Mouse (Mus musculus): ENCODE measurements around the gene Magi1. TPM values are rescaled to one million over a fixed set of nuclear protein-coding genes. Genes with fewer than 3 reads are reported as not detected.

The Magi1 gene
- polyA plus RNA-seq, 1 experiment from 2014 or later = 10.9 TPM

- 61% methylated on average over 11 of the region's 11 CpGs for WGBS
- Histone ChIP-seq H3K36me3 (ENCODE audit: control insufficient read depth, insufficient read depth, low read length) (no peaks in the 10 kb centered on the region), H3K4me2 (replicated peaks; ENCODE audit: low read depth, low read length) (no peak overlapping the region), H3K4me3 (ENCODE audit: low read length) (no peak overlapping the region), H3K27ac (ENCODE audit: low read depth, low read length) (no peak overlapping the region), H3K4me1 (ENCODE audit: control insufficient read depth, insufficient read depth, low read length) (0 out of 2 replicates have a peak, but pooled peaks cover 5% of the 10 kb centered on the region), H3K9me3 (ENCODE audit: control insufficient read depth, low read length) (no peaks in the 10 kb centered on the region), H3K27me3 (ENCODE audit: control insufficient read depth, insufficient read depth, low read length) (no peaks in the 10 kb centered on the region), H3K9ac (ENCODE audit: low read depth, low read length) (no peak overlapping the region)
- ATAC-seq (ENCODE audit: low FRiP score, low TSS enrichment) = no peak
Observed at GRCm38 (mm10) chr6:94107401-94108107, 176.2 kb downstream of the Magi1 start.

- Histone ChIP-seq H3K9ac (ENCODE audit: low read depth, low read length) (no peak overlapping the region), H3K4me2 (replicated peaks; ENCODE audit: low read depth, low read length) (no peak overlapping the region), H3K4me1 (ENCODE audit: control insufficient read depth, insufficient read depth, low read length) (0 out of 2 replicates have a peak, but pooled peaks cover 5% of the 10 kb centered on the region), H3K36me3 (ENCODE audit: control insufficient read depth, insufficient read depth, low read length) (no peaks in the 10 kb centered on the region), H3K9me3 (ENCODE audit: control insufficient read depth, low read length) (no peaks in the 10 kb centered on the region), H3K27me3 (ENCODE audit: control insufficient read depth, insufficient read depth, low read length) (no peaks in the 10 kb centered on the region), H3K4me3 (ENCODE audit: low read length) (no peak overlapping the region), H3K27ac (ENCODE audit: low read depth, low read length) (no peak overlapping the region)
- ATAC-seq (ENCODE audit: low FRiP score, low TSS enrichment) = no peak
- 78% methylated on average over 3 of the region's 3 CpGs for WGBS
Observed at GRCm38 (mm10) chr6:94103581-94103980, 180.1 kb downstream of the Magi1 start.

DNA sequence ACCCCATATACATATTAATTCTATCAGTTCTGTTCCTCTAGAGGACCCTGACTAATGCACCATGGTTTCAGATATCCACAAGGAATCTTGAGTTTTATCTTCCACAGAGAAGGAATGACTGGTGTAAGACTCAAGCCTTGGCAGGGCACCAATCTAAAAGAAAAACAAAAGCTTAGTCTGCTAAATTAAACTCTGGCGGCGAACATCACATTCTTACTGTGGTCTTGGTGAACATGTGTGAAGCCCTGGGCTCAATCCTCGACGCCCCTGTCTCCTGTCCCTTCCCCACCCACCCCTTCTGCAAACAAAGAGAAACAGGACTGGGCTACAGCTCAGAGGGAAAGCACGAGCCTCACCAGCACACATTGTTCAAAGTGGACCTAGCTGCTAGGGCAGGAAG lies 182.5 kb downstream of the Magi1 start:
- H3K36me3 ChIP-seq (ENCODE audit: control insufficient read depth, insufficient read depth, low read length) = no peaks in the 10 kb centered on the region
- H3K9me3 ChIP-seq (ENCODE audit: control insufficient read depth, low read length) = no peaks in the 10 kb centered on the region
- no peak overlapping the region for H3K27ac ChIP-seq (ENCODE audit: low read depth, low read length)
- 54% methylated on average over 5 of the region's 5 CpGs for WGBS
- peaks cover under 1% of the 10 kb centered on the region; the same call in 1 of the 2 replicates for H3K4me1 ChIP-seq (ENCODE audit: control insufficient read depth, insufficient read depth, low read length)
- H3K4me3 ChIP-seq (ENCODE audit: low read length) = no peak overlapping the region
- H3K27me3 ChIP-seq (ENCODE audit: control insufficient read depth, insufficient read depth, low read length) = no peaks in the 10 kb centered on the region
- no peak overlapping the region for H3K4me2 ChIP-seq (replicated peaks; ENCODE audit: low read depth, low read length)
- H3K9ac ChIP-seq (ENCODE audit: low read depth, low read length) = no peak overlapping the region
- ATAC-seq (ENCODE audit: low FRiP score, low TSS enrichment) = no peak

DNA sequence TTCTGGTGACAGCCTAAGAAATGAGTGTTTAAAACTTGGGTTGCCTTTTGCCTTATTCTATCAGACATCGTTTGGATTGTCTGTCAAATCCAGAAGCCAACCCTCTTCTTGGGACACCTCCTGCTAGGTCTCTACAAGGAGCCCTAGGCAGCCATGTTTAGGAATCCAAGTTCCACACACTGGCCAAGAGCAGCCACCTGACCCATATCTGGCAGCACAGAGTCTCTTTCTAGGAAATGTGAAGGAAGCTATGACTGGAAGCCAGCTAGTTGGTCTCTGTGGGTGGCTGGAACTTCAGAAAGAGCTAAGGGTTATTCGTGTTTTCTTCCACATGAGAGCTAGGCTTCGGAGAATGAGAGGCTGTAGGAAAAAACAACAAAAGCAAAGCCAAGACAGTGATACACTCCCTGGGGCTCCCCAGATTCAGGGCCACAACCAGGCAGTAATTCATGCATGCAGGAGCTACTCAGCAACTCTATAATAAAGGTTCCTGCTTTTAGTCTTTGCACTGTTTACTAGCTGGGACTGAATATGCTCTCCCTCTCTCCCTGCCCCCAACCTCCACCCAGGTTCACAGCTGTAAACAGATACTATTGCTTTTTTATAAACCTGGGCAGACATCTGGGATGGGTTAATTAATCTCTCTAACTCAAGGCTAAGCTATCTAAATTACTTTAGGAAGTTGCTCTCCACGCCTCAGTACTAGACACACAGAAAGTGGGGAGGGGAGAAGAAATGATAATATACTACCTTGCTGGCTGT lies 188.6 kb downstream of the Magi1 start:
- Histone ChIP-seq H3K36me3 (ENCODE audit: control insufficient read depth, insufficient read depth, low read length) (no peaks in the 10 kb centered on the region), H3K4me2 (replicated peaks; ENCODE audit: low read depth, low read length) (no peak overlapping the region; the same call in 1 of the 2 replicates), H3K4me1 (ENCODE audit: control insufficient read depth, insufficient read depth, low read length) (peaks cover 16% of the 10 kb centered on the region), H3K4me3 (ENCODE audit: low read length) (no peak overlapping the region), H3K27me3 (ENCODE audit: control insufficient read depth, insufficient read depth, low read length) (no peaks in the 10 kb centered on the region), H3K9ac (ENCODE audit: low read depth, low read length) (no peak overlapping the region), H3K9me3 (ENCODE audit: control insufficient read depth, low read length) (no peaks in the 10 kb centered on the region), H3K27ac (ENCODE audit: low read depth, low read length) (no peak overlapping the region; the same call in 1 of the 2 replicates)
- WGBS = 32% methylated on average over 4 of the region's 4 CpGs
- peak; percentile 83 for ATAC-seq (ENCODE audit: low FRiP score, low TSS enrichment)

- no peaks in the 10 kb centered on the region for H3K9me3 ChIP-seq (ENCODE audit: control insufficient read depth, low read length)
- peaks cover 16% of the 10 kb centered on the region for H3K4me1 ChIP-seq (ENCODE audit: control insufficient read depth, insufficient read depth, low read length)
- H3K4me3 ChIP-seq (ENCODE audit: low read length) = no peak overlapping the region
- no peak overlapping the region for H3K4me2 ChIP-seq (replicated peaks; ENCODE audit: low read depth, low read length)
- 53% methylated on average over 8 of the region's 8 CpGs for WGBS
- H3K27ac ChIP-seq (ENCODE audit: low read depth, low read length) = no peak overlapping the region
- ATAC-seq (ENCODE audit: low FRiP score, low TSS enrichment) = no peak
- H3K27me3 ChIP-seq (ENCODE audit: control insufficient read depth, insufficient read depth, low read length) = no peaks in the 10 kb centered on the region
- no peaks in the 10 kb centered on the region for H3K36me3 ChIP-seq (ENCODE audit: control insufficient read depth, insufficient read depth, low read length)
- no peak overlapping the region for H3K9ac ChIP-seq (ENCODE audit: low read depth, low read length)
Observed at GRCm38 (mm10) chr6:94092969-94093597, 190.6 kb downstream of the Magi1 start.

DNA sequence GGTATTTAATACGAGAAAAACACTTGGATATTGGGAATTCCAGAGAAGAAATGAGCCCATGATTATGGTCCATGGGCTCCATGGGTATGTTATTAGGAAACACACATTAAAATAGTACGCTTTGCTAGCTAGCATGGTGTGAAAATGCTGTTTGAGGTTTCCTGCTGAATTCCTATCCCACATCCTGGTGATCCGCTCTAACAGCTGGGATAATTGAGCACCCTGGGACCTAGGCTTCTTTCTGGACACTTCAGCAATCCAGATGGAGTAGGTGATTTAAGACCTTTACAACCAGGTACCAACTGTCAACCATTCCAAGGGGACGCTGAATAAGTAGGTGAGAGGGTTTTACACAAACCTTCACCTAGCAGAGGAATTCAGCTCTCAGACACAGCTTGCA lies 191.2 kb downstream of the Magi1 start:
- Histone ChIP-seq H3K9ac (ENCODE audit: low read depth, low read length) (no peak overlapping the region), H3K4me1 (ENCODE audit: control insufficient read depth, insufficient read depth, low read length) (peaks cover 16% of the 10 kb centered on the region), H3K27me3 (ENCODE audit: control insufficient read depth, insufficient read depth, low read length) (no peaks in the 10 kb centered on the region), H3K27ac (ENCODE audit: low read depth, low read length) (no peak overlapping the region), H3K4me2 (replicated peaks; ENCODE audit: low read depth, low read length) (no peak overlapping the region), H3K4me3 (ENCODE audit: low read length) (no peak overlapping the region), H3K9me3 (ENCODE audit: control insufficient read depth, low read length) (no peaks in the 10 kb centered on the region), H3K36me3 (ENCODE audit: control insufficient read depth, insufficient read depth, low read length) (no peaks in the 10 kb centered on the region)
- no peak for ATAC-seq (ENCODE audit: low FRiP score, low TSS enrichment)
- WGBS = 70% methylated on average over 4 of the region's 4 CpGs

DNA sequence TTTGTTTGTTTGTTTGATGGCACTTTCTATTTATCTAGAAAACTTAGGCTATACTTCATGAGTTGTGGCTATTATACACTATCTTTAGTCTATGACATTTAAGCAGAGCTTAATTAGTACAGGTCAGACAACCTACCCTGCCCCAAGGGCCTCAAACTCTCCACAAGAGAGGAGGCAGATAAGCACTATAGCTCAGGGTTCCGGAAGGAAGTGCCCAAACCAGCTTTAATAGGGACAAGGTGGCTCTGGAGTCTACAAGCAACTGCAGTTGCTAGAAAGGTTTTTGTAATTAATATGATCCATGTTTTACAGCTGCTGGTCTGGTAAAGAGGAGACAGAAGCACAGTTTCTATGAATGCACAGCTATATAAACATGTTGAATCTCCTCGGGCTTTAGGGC lies 196.9 kb downstream of the Magi1 start:
- no peak for ATAC-seq (ENCODE audit: low FRiP score, low TSS enrichment)
- Histone ChIP-seq H3K9ac (ENCODE audit: low read depth, low read length) (no peak overlapping the region), H3K4me1 (ENCODE audit: control insufficient read depth, insufficient read depth, low read length) (peaks cover 6% of the 10 kb centered on the region; the same call in 1 of the 2 replicates), H3K36me3 (ENCODE audit: control insufficient read depth, insufficient read depth, low read length) (no peaks in the 10 kb centered on the region), H3K4me3 (ENCODE audit: low read length) (no peak overlapping the region), H3K27ac (ENCODE audit: low read depth, low read length) (no peak overlapping the region), H3K9me3 (ENCODE audit: control insufficient read depth, low read length) (no peaks in the 10 kb centered on the region), H3K27me3 (ENCODE audit: control insufficient read depth, insufficient read depth, low read length) (no peaks in the 10 kb centered on the region), H3K4me2 (replicated peaks; ENCODE audit: low read depth, low read length) (no peak overlapping the region)
- 63% methylated on average over 2 of the region's 2 CpGs for WGBS

DNA sequence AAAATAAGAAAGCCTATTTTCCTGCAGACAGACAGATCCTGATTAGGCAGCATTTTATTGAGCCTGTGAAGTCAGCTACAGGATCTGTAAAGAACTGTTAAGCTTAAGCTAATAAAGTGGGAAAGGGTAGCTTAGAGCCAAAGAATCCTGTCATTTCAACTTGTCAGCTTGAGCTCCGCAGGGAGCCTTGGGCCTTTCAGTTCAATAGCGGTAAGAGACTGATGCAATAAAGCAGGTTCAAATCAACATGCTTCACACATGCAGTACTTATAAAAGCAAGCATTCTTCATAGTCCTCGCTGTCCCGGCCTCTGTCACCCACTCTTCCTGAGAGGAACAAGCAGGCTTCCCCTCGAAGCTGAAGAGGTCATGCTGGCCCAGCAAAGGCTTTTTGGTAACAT lies 199.0 kb downstream of the Magi1 start:
- no peaks in the 10 kb centered on the region for H3K27me3 ChIP-seq (ENCODE audit: control insufficient read depth, insufficient read depth, low read length)
- 66% methylated on average over 5 of the region's 5 CpGs for WGBS
- H3K36me3 ChIP-seq (ENCODE audit: control insufficient read depth, insufficient read depth, low read length) = no peaks in the 10 kb centered on the region
- H3K9me3 ChIP-seq (ENCODE audit: control insufficient read depth, low read length) = no peaks in the 10 kb centered on the region
- H3K4me3 ChIP-seq (ENCODE audit: low read length) = no peak overlapping the region
- peaks cover 6% of the 10 kb centered on the region; the same call in 1 of the 2 replicates for H3K4me1 ChIP-seq (ENCODE audit: control insufficient read depth, insufficient read depth, low read length)
- H3K4me2 ChIP-seq (replicated peaks; ENCODE audit: low read depth, low read length) = no peak overlapping the region
- ATAC-seq (ENCODE audit: low FRiP score, low TSS enrichment) = no peak
- H3K27ac ChIP-seq (ENCODE audit: low read depth, low read length) = no peak overlapping the region
- no peak overlapping the region for H3K9ac ChIP-seq (ENCODE audit: low read depth, low read length)

DNA sequence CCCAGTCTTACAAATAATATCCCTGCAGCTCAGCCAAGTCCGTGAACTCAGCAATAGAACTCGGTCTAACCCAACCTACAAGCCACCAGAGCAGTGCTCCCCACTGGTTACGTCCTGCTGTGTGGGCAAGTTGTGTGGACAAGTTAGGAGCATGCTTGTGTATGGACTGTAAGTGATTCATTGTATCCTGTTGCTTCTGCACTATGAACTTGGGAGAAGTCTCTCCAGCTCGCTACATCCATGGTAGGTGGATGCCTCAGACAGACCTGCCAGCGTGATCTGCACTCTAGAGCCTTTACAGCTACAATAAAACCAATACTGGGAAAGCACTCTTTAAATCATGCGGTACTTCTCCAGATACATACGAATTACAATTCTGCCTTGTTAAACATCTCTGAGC lies 200.3 kb downstream of the Magi1 start:
- H3K36me3 ChIP-seq (ENCODE audit: control insufficient read depth, insufficient read depth, low read length) = no peaks in the 10 kb centered on the region
- H3K27me3 ChIP-seq (ENCODE audit: control insufficient read depth, insufficient read depth, low read length) = no peaks in the 10 kb centered on the region
- no peak overlapping the region for H3K27ac ChIP-seq (ENCODE audit: low read depth, low read length)
- H3K4me3 ChIP-seq (ENCODE audit: low read length) = no peak overlapping the region
- 79% methylated on average over 7 of the region's 7 CpGs for WGBS
- H3K9me3 ChIP-seq (ENCODE audit: control insufficient read depth, low read length) = no peaks in the 10 kb centered on the region
- peaks cover 18% of the 10 kb centered on the region for H3K4me1 ChIP-seq (ENCODE audit: control insufficient read depth, insufficient read depth, low read length)
- H3K9ac ChIP-seq (ENCODE audit: low read depth, low read length) = no peak overlapping the region
- no peak overlapping the region for H3K4me2 ChIP-seq (replicated peaks; ENCODE audit: low read depth, low read length)
- ATAC-seq (ENCODE audit: low FRiP score, low TSS enrichment) = no peak

All from kidney, embryonic 14.5 days (tissue).